Mouse (Mus musculus): ENCODE data around the gene Gas1. TPM values are rescaled to one million over a fixed set of nuclear protein-coding genes. Genes with fewer than 3 reads are reported as not detected.

The Gas1 gene
- 4.3 and 4.9 TPM in 2 replicates for polyA plus RNA-seq (2021; fragmentation: Nextera tagmentation)
- long read RNA-seq, experiment 1, transcript Gas1-202 (1 exons, 1,155 nt) = major isoform, 18 of 19 reads
- long read RNA-seq, experiment 1, partial matches to known transcripts = 0 of 19 reads
- long read RNA-seq, experiment 1, other reads (novel, unspliced or antisense) = 1 of 19 reads
- long read RNA-seq, experiment 2, transcript Gas1-202 (1 exons, 1,155 nt) = major isoform, 75 of 77 reads
- long read RNA-seq, experiment 2, partial matches to known transcripts = 0 of 77 reads
- long read RNA-seq, experiment 2, other reads (novel, unspliced or antisense) = 2 of 77 reads

DNA sequence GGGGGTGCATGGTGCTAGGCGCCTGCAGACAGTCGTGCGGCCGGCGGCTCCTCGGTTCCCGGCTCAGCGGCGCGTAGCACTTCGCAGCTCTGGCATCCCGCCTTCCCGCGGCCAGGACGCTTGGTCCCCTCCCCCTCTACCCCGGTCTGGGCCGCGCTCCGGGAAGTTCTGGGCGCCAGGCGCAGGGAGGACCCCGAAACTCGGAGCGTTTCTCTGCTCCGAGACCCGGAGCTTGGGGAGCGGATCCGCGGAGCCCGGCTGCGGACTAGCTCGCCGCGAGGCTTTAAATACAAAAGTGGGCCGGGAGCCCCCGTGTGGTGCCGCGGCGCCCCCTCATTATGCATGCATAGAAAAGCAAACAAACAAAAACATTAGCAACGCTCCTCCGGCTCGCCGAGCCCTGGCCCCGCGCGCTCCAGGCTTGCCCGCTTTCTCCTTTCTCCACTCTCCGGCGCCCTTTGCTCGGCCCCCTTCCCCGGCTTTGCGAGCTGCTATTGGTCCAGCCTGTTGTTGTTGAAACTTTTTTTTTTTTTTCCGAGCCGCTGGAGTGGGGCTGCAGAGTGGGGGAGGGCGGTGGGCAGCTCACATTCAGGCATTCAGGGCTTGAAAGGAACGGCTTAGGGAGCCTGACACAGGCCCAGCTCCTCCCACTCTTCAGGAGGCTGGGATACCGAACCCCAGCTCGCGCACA lies at the start of gene Gas1:
Gene Gas1, minus strand, starts transcription at position 260 of the 691 bp plus-strand sequence.

